Mouse (Mus musculus): ENCODE results near the gene Clic1. TPM values are rescaled to one million over a fixed set of nuclear protein-coding genes. Genes with fewer than 3 reads are reported as not detected.

The Clic1 gene
- total and polyA plus RNA-seq, 3 experiments, result 114 to 198 (median 160) TPM

DNA sequence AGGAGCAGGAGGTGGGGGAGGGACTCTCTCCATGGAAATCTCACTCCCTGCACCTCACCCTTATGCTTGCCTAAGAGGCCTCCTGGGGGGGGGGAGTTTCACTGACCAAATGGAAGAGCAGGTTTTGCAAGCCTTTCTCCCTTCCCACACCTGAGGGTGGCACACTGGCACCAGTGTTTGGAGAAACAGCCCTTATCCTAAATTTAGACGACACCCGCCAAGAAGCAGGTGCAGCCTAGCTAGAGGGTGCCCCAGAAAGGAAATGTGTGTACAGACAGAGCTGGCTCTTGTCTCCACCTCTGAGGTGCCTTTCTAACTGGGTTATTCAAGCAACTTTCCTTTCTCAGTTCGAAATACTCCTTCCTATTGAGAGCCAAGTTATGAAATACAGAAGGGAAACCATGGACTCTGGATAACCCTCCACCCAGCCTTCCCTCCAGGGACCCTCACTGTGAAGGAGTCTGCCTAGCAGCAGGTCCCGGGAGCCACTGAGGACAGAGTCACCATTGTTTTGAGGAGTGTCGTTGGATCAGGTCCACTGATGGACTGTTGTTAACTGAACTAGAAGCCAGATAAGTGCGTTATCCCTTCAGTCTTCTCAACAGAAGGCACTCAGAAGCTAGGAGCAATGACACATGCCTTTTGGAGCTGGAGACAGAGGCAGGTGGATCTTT is 20.9 kb downstream of the Clic1 start:
- Histone ChIP-seq H3K36me3 (replicated peaks in 1 of 2; ENCODE audit: control insufficient read depth in 1 of 2, insufficient read depth in 1 of 2, low read length in 1 of 2) (no peaks in the 10 kb centered on the region), H3K27ac (ENCODE audit: insufficient read depth, low read depth) (no peak overlapping the region), H3K4me2 (ENCODE audit: insufficient read depth, low read depth, poor library complexity, severe bottlenecking) (no peak overlapping the region), H3K4me1 (ENCODE audit: control insufficient read depth in 1 of 2, insufficient read depth in 2 of 2) (0 out of 4 replicates have a peak, but pooled peaks cover 2 to 4% of the 10 kb centered on the region in 2 experiments), H3K27me3 (replicated peaks) (no peaks in the 10 kb centered on the region), H3K9me3 (replicated peaks; ENCODE audit: low read length) (no peaks in the 10 kb centered on the region), H3K79me2 (replicated peaks; ENCODE audit: control insufficient read depth, extremely low read depth, insufficient read depth, poor library complexity, severe bottlenecking) (no peaks in the 10 kb centered on the region), H3K4me3 (replicated peaks in 1 of 3; ENCODE audit: low read depth in 2 of 3, low read length in 2 of 3, poor library complexity in 1 of 3) (no peak overlapping the region), H3K9ac (ENCODE audit: insufficient read depth, low read depth) (no peak overlapping the region)
- no peak for DNase-seq (ENCODE audit: extremely low read depth)
- in situ Hi-C loops (cut with MboI; ENCODE audit: low pct_ligation_motif_present, low pct_unique_long_range_greater_than_20kb, low sequenced_read_pairs) (no loop called here), dilution Hi-C loops (cut with MboI; ENCODE audit: extremely low pct_ligation_motif_present, extremely low pct_unique_long_range_greater_than_20kb, low sequenced_read_pairs) (no loop called here)
- no peak for TF ChIP-seq CHD1 (IDR thresholded peaks at IDR 0.05; ENCODE audit: low read depth, low read length)
- TF ChIP-seq CTCF (conservative IDR thresholded peaks at IDR 0.05 in 1 of 2, IDR thresholded peaks at IDR 0.05 in 1 of 2; ENCODE audit: low read depth in 2 of 2, low read length in 2 of 2), result no peak
- TF ChIP-seq GABPA (IDR thresholded peaks at IDR 0.05; ENCODE audit: insufficient replicate concordance, low read depth, low read length), result no peak
- no peak for TF ChIP-seq PAX5 (IDR thresholded peaks at IDR 0.05; ENCODE audit: low read length)
- no peak for TF ChIP-seq MEF2A (IDR thresholded peaks at IDR 0.05; ENCODE audit: borderline replicate concordance, low read depth, low read length)
- TF ChIP-seq ELF1 (IDR thresholded peaks at IDR 0.05; ENCODE audit: low read depth, low read length), result no peak
- TF ChIP-seq EP300 (IDR thresholded peaks at IDR 0.05; ENCODE audit: low read length), result no peak
- no peak for TF ChIP-seq MXI1 (IDR thresholded peaks at IDR 0.05; ENCODE audit: low read depth, low read length)
- TF ChIP-seq KAT2A (IDR thresholded peaks at IDR 0.05; ENCODE audit: insufficient replicate concordance, low read length), result no peak
- no peak for TF ChIP-seq ZNF384 (IDR thresholded peaks at IDR 0.05; ENCODE audit: low read depth, low read length)
- TF ChIP-seq ETS1 (conservative IDR thresholded peaks at IDR 0.05; ENCODE audit: low read depth, low read length), result no peak

GRCm38 (mm10) chr17:35071454-35071853 is 21.7 kb downstream of the Clic1 start:
- Histone ChIP-seq H3K79me2 (replicated peaks; ENCODE audit: control insufficient read depth, extremely low read depth, insufficient read depth, poor library complexity, severe bottlenecking) (no peaks in the 10 kb centered on the region), H3K9ac (ENCODE audit: insufficient read depth, low read depth) (no peak overlapping the region), H3K4me2 (ENCODE audit: insufficient read depth, low read depth, poor library complexity, severe bottlenecking) (no peak overlapping the region), H3K36me3 (replicated peaks in 1 of 2; ENCODE audit: control insufficient read depth in 1 of 2, insufficient read depth in 1 of 2, low read length in 1 of 2) (no peaks in the 10 kb centered on the region), H3K27ac (ENCODE audit: insufficient read depth, low read depth) (no peak overlapping the region), H3K27me3 (replicated peaks) (no peaks in the 10 kb centered on the region), H3K9me3 (replicated peaks; ENCODE audit: low read length) (no peaks in the 10 kb centered on the region), H3K4me1 (ENCODE audit: control insufficient read depth in 1 of 2, insufficient read depth in 2 of 2) (0 out of 4 replicates have a peak, but pooled peaks cover 2 to 4% of the 10 kb centered on the region in 2 experiments), H3K4me3 (replicated peaks in 1 of 3; ENCODE audit: low read depth in 2 of 3, low read length in 2 of 3, poor library complexity in 1 of 3) (no peak overlapping the region)
- in situ Hi-C loops (cut with MboI; ENCODE audit: low pct_ligation_motif_present, low pct_unique_long_range_greater_than_20kb, low sequenced_read_pairs), result no loop called here
- TF ChIP-seq MAX (IDR thresholded peaks at IDR 0.05; ENCODE audit: low read length) (no peak), RCOR1 (conservative IDR thresholded peaks at IDR 0.05; ENCODE audit: low read depth, low read length) (no peak), RAD21 (IDR thresholded peaks at IDR 0.05; ENCODE audit: low read depth, low read length) (no peak), MYC (IDR thresholded peaks at IDR 0.05; ENCODE audit: low read depth, low read length) (no peak), GABPA (IDR thresholded peaks at IDR 0.05; ENCODE audit: insufficient replicate concordance, low read depth, low read length) (no peak), PAX5 (IDR thresholded peaks at IDR 0.05; ENCODE audit: low read length) (no peak)
- DNase-seq (ENCODE audit: extremely low read depth), result no peak
- dilution Hi-C loops (cut with MboI; ENCODE audit: extremely low pct_ligation_motif_present, extremely low pct_unique_long_range_greater_than_20kb, low sequenced_read_pairs), result no loop called here
